Mouse (Mus musculus): Measurements from ENCODE around the gene Tmtc2. TPM values are rescaled to one million over a fixed set of nuclear protein-coding genes. Genes with fewer than 3 reads are reported as not detected.

Tmtc2 gene
- polyA plus RNA-seq, 1 experiment from 2014 or later: 7.8 TPM

DNA sequence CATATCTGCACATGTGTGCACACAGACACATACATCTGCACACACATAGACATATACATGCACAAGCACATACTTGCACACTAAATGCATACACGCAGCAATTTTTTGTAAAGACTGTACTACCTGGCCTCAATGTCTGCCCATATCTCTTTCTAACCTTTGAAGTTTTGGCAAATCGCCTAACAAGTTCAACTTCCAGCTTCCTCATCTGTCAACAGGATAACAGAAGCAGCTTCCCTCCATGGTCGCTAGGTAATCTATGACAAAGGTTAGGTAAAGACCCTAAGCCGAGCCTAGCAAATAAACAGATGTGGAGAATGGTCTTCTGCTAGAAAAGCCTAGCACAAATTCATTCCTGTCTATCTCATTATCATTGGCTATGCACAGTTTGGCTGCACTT, 37.3 kb downstream of the Tmtc2 start:
- DNase-seq (ENCODE audit: low spot score) (no peak), ATAC-seq (ENCODE audit: insufficient number of reproducible peaks, low FRiP score, low TSS enrichment, low read depth) (no peak)
- H3K9ac ChIP-seq (ENCODE audit: low read length): no peak overlapping the region
- H3K27ac ChIP-seq (replicated peaks; ENCODE audit: low read depth, low read length): no peak overlapping the region
- H3K4me1 ChIP-seq (ENCODE audit: control insufficient read depth, insufficient read depth, low read length): peaks cover 7% of the 10 kb centered on the region; the same call in 1 of the 2 replicates
- no peaks in the 10 kb centered on the region; the same call in 1 of the 2 replicates for H3K36me3 ChIP-seq (ENCODE audit: control insufficient read depth, insufficient read depth, low read length)
- 86% methylated on average over 4 of the region's 4 CpGs for WGBS
- no peak overlapping the region for H3K4me3 ChIP-seq (ENCODE audit: low read depth, low read length)
- no peaks in the 10 kb centered on the region for H3K9me3 ChIP-seq (ENCODE audit: control insufficient read depth, low read length)
- H3K4me2 ChIP-seq (ENCODE audit: low read depth, severe bottlenecking): no peak overlapping the region
- no peaks in the 10 kb centered on the region for H3K27me3 ChIP-seq (ENCODE audit: control insufficient read depth, insufficient read depth, low read length)

DNA sequence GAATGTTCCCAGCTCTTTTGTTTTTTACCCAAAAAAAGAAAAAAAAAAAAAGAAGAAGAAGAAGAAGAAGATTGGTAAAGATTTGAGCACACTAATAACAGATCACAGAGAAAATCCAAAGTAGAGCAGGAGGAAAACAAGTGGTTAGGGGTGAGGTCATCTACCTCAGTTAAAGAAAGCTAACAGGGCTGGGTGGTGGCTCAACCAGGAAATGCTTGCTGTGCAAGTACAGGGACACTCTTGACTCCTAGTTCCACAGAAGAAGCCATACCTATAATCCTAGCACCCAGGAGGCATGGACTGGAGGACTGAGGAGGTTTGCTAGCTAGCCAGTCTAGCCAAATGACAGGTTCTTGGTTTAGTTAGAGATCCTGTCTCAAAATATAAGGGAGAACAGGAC, 38.4 kb downstream of the Tmtc2 start:
- H3K27ac ChIP-seq (replicated peaks; ENCODE audit: low read depth, low read length): no peak overlapping the region
- no peak overlapping the region for H3K4me2 ChIP-seq (ENCODE audit: low read depth, severe bottlenecking)
- ATAC-seq (ENCODE audit: insufficient number of reproducible peaks, low FRiP score, low TSS enrichment, low read depth) (no peak), DNase-seq (ENCODE audit: low spot score) (no peak)
- no peaks in the 10 kb centered on the region for H3K27me3 ChIP-seq (ENCODE audit: control insufficient read depth, insufficient read depth, low read length)
- no peak overlapping the region for H3K4me3 ChIP-seq (ENCODE audit: low read depth, low read length)
- no peaks in the 10 kb centered on the region for H3K9me3 ChIP-seq (ENCODE audit: control insufficient read depth, low read length)
- H3K9ac ChIP-seq (ENCODE audit: low read length): no peak overlapping the region
- peaks cover 7% of the 10 kb centered on the region; the same call in 1 of the 2 replicates for H3K4me1 ChIP-seq (ENCODE audit: control insufficient read depth, insufficient read depth, low read length)
- H3K36me3 ChIP-seq (ENCODE audit: control insufficient read depth, insufficient read depth, low read length): no peaks in the 10 kb centered on the region; the same call in 1 of the 2 replicates

DNA sequence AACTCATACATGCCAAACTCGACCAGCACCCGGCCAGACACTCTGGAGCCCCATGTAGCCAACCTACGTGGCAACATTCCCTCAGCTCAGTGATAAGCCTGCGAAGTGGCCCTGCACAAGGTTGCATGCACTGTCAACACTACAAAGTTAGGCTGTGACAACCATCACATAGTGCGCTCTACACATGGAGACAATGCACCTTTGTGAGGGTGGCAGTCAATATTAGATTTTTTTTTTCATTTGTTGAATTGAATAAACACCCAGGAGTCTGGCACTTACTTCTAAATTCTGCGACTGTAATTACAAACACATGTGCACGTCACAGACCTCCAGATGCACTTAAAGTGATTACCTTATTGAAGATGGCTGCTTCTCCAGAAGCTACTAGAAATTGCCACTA, 41.5 kb downstream of the Tmtc2 start:
- H3K27me3 ChIP-seq (ENCODE audit: control insufficient read depth, insufficient read depth, low read length): no peaks in the 10 kb centered on the region
- DNase-seq (ENCODE audit: low spot score) (peak; percentile 54), ATAC-seq (ENCODE audit: insufficient number of reproducible peaks, low FRiP score, low TSS enrichment, low read depth) (peak; percentile 74)
- no peak overlapping the region for H3K9ac ChIP-seq (ENCODE audit: low read length)
- no peak overlapping the region for H3K4me2 ChIP-seq (ENCODE audit: low read depth, severe bottlenecking)
- 39% methylated on average over 7 of the region's 7 CpGs for WGBS
- H3K4me1 ChIP-seq (ENCODE audit: control insufficient read depth, insufficient read depth, low read length): peaks cover 7% of the 10 kb centered on the region; the same call in 1 of the 2 replicates
- no peak overlapping the region for H3K4me3 ChIP-seq (ENCODE audit: low read depth, low read length)
- H3K9me3 ChIP-seq (ENCODE audit: control insufficient read depth, low read length): no peaks in the 10 kb centered on the region
- H3K27ac ChIP-seq (replicated peaks; ENCODE audit: low read depth, low read length): no peak overlapping the region
- H3K36me3 ChIP-seq (ENCODE audit: control insufficient read depth, insufficient read depth, low read length): no peaks in the 10 kb centered on the region; the same call in 1 of the 2 replicates

DNA sequence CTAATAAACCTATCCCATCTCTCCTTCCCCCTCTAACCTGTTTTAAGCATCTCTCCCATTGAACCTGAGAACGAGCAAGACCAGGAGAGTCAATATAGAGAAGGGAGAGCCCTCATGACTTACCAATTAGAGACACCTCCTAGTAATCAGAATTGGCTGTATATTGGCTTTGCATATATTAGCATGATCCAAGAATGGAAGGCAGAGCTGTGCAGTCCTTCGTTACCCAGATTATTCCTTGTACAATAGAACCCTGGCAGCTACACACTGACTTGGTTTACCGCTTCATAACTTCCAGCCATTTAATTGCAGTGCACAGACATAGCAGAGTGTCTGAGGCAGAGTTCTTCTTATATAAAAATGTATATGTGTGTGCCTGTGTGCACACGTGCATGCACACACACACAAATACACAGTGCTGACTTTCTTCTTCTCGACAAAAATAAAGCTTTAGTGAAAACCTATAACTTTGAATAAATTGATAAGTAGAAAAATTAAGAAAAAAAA, 42.2 kb downstream of the Tmtc2 start:
- Histone ChIP-seq H3K36me3 (ENCODE audit: control insufficient read depth, insufficient read depth, low read length) (no peaks in the 10 kb centered on the region; the same call in 1 of the 2 replicates), H3K9me3 (ENCODE audit: control insufficient read depth, low read length) (no peaks in the 10 kb centered on the region), H3K27me3 (ENCODE audit: control insufficient read depth, insufficient read depth, low read length) (no peaks in the 10 kb centered on the region), H3K4me1 (ENCODE audit: control insufficient read depth, insufficient read depth, low read length) (peaks cover 7% of the 10 kb centered on the region; the same call in 1 of the 2 replicates), H3K4me3 (ENCODE audit: low read depth, low read length) (no peak overlapping the region), H3K9ac (ENCODE audit: low read length) (no peak overlapping the region), H3K4me2 (ENCODE audit: low read depth, severe bottlenecking) (no peak overlapping the region), H3K27ac (replicated peaks; ENCODE audit: low read depth, low read length) (no peak overlapping the region)
- no peak for DNase-seq (ENCODE audit: low spot score)
- no peak for ATAC-seq (ENCODE audit: insufficient number of reproducible peaks, low FRiP score, low TSS enrichment, low read depth)
- 86% methylated on average over 5 of the region's 5 CpGs for WGBS

DNA sequence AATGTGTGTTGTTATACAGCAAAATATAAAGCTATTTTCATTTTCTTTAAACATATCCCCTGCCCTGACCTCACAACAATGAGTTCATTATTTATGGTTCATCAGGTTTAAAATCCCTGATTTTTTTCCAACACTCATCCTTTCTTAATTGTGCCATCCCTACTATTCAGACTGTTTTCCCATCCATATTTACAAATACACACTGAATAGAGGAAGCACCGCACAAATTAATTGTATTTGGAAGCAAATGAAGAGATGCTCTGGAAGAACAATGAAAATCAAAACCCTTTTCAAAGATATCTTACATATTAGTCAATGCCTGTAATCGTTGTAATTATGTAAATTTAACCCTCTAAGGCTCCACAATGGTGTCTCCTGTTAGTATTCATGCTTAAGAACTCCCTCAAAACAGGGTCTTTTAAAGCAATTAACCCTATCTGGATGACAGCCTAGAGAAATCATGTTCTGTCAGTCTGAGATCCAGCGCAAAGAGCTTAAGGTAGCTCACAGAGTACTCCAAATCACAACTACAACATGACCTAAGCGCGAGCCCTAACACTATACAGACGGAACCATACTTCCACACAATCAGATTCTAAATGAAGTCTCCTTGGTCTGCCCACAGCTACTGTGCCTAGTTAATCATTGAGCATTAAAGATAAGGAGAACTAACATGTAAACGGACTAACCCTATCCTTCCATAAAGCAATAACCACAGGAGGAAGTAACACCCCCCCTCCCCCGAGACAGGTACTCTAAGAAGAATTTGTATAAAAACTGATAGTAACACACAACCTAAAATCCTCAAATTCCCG, 43.0 kb downstream of the Tmtc2 start:
- no peak overlapping the region for H3K27ac ChIP-seq (replicated peaks; ENCODE audit: low read depth, low read length)
- no peaks in the 10 kb centered on the region for H3K9me3 ChIP-seq (ENCODE audit: control insufficient read depth, low read length)
- peaks cover 7% of the 10 kb centered on the region; the same call in 1 of the 2 replicates for H3K4me1 ChIP-seq (ENCODE audit: control insufficient read depth, insufficient read depth, low read length)
- DNase-seq (ENCODE audit: low spot score) (no peak), ATAC-seq (ENCODE audit: insufficient number of reproducible peaks, low FRiP score, low TSS enrichment, low read depth) (no peak)
- no peaks in the 10 kb centered on the region for H3K27me3 ChIP-seq (ENCODE audit: control insufficient read depth, insufficient read depth, low read length)
- H3K4me2 ChIP-seq (ENCODE audit: low read depth, severe bottlenecking): no peak overlapping the region
- H3K4me3 ChIP-seq (ENCODE audit: low read depth, low read length): no peak overlapping the region
- no peaks in the 10 kb centered on the region; the same call in 1 of the 2 replicates for H3K36me3 ChIP-seq (ENCODE audit: control insufficient read depth, insufficient read depth, low read length)
- 87% methylated on average over 9 of the region's 9 CpGs for WGBS
- H3K9ac ChIP-seq (ENCODE audit: low read length): no peak overlapping the region

DNA sequence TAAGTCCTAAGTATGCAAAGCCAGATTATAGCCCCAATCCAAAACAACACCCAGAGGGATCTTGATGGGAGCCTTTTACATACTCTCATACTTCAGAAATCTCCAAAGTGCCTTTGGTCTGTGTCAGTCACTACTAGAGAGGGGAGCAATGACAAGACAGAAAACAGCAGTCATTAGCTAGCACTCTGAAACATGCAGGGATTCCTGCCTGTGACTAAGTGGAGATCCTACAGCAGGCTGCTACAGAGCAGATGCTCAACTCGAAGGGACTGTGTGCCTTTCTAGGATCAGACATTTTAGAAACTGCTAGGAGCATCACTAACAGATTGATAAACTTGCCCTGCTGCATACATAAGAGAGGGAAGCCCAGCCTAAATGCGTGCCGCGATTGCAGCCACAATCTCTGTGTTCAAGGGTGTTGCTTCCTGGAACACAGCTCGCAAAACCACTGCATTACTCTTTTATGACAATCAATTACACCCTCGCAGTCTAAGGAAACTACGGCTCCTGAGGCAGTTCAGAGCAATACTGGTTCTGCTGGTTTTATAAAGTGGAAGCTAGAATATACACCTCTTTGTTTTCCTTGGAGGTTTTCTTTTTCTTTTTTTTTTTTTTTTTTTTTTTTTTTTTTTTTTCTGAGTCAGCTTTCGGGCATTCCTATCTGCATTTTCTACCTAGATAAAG, 50.7 kb downstream of the Tmtc2 start:
- H3K9ac ChIP-seq (ENCODE audit: low read length): no peak overlapping the region
- H3K27me3 ChIP-seq (ENCODE audit: control insufficient read depth, insufficient read depth, low read length): no peaks in the 10 kb centered on the region
- peaks cover 9% of the 10 kb centered on the region for H3K4me1 ChIP-seq (ENCODE audit: control insufficient read depth, insufficient read depth, low read length)
- ATAC-seq (ENCODE audit: insufficient number of reproducible peaks, low FRiP score, low TSS enrichment, low read depth) (no peak), DNase-seq (ENCODE audit: low spot score) (peak; percentile 36)
- no peak overlapping the region for H3K4me2 ChIP-seq (ENCODE audit: low read depth, severe bottlenecking)
- no peaks in the 10 kb centered on the region for H3K36me3 ChIP-seq (ENCODE audit: control insufficient read depth, insufficient read depth, low read length)
- no peak overlapping the region for H3K4me3 ChIP-seq (ENCODE audit: low read depth, low read length)
- 25% methylated on average over 8 of the region's 8 CpGs for WGBS
- no peak overlapping the region for H3K27ac ChIP-seq (replicated peaks; ENCODE audit: low read depth, low read length)
- H3K9me3 ChIP-seq (ENCODE audit: control insufficient read depth, low read length): no peaks in the 10 kb centered on the region

DNA sequence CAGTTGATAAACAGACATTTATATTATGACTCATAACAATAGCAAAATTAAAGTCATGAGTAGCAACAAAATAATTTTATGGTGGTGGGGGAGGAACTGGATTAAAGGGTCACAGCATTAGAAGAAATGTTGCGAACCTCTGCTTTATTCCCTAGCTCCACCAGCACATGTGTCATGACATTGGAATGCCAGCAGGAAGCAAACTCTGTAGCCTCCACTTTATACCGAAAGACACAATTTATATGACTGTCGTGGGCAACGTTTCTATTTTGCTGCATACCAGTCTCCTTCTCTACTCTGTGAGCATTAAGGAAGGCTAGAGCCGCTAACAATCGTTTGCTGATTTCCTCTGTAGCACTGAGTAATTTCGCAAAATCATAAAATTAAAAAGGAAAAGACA, 51.8 kb downstream of the Tmtc2 start:
- no peaks in the 10 kb centered on the region for H3K27me3 ChIP-seq (ENCODE audit: control insufficient read depth, insufficient read depth, low read length)
- 66% methylated on average over 7 of the region's 7 CpGs for WGBS
- ATAC-seq (ENCODE audit: insufficient number of reproducible peaks, low FRiP score, low TSS enrichment, low read depth) (no peak), DNase-seq (ENCODE audit: low spot score) (no peak)
- H3K4me3 ChIP-seq (ENCODE audit: low read depth, low read length): no peak overlapping the region
- no peaks in the 10 kb centered on the region for H3K9me3 ChIP-seq (ENCODE audit: control insufficient read depth, low read length)
- no peak overlapping the region for H3K27ac ChIP-seq (replicated peaks; ENCODE audit: low read depth, low read length)
- peaks cover 9% of the 10 kb centered on the region for H3K4me1 ChIP-seq (ENCODE audit: control insufficient read depth, insufficient read depth, low read length)
- no peak overlapping the region for H3K4me2 ChIP-seq (ENCODE audit: low read depth, severe bottlenecking)
- no peak overlapping the region for H3K9ac ChIP-seq (ENCODE audit: low read length)
- H3K36me3 ChIP-seq (ENCODE audit: control insufficient read depth, insufficient read depth, low read length): no peaks in the 10 kb centered on the region

DNA sequence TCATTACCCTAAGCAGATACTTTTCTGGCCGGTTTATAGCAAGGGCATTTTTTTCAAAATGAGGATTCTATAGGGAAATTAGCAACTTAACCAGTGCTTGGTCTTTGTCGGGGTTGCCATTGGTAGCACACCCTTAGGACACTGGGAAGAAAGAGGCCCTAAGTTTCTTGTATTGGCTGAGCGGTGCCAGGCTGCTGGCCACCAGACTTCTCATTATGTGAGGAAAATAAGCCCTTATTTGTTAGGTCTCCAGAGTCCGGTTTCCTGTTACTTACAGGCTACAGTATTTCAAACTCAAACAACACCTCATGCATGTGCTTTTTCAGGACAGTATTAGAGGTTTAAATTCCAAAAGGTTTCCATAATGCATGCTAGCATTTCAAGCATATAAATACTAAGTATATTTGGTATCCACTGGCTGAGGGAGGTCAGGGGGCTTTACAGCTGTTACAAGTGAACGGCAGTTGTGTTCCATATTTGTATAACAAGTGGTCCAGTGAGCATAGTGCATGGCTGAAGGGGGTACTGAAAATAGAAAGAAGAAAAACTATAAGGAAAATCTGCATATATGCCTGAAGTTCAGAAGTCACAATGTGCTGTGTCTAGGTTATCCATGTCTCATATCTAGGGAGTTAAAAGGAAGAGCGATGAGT, 55.0 kb downstream of the Tmtc2 start:
- H3K36me3 ChIP-seq (ENCODE audit: control insufficient read depth, insufficient read depth, low read length): no peaks in the 10 kb centered on the region
- 74% methylated on average over 6 of the region's 6 CpGs for WGBS
- H3K27me3 ChIP-seq (ENCODE audit: control insufficient read depth, insufficient read depth, low read length): no peaks in the 10 kb centered on the region
- no peak overlapping the region for H3K27ac ChIP-seq (replicated peaks; ENCODE audit: low read depth, low read length)
- H3K4me3 ChIP-seq (ENCODE audit: low read depth, low read length): no peak overlapping the region
- H3K4me2 ChIP-seq (ENCODE audit: low read depth, severe bottlenecking): no peak overlapping the region
- peaks cover 8% of the 10 kb centered on the region for H3K4me1 ChIP-seq (ENCODE audit: control insufficient read depth, insufficient read depth, low read length)
- H3K9me3 ChIP-seq (ENCODE audit: control insufficient read depth, low read length): no peaks in the 10 kb centered on the region
- no peak for DNase-seq (ENCODE audit: low spot score)
- no peak for ATAC-seq (ENCODE audit: insufficient number of reproducible peaks, low FRiP score, low TSS enrichment, low read depth)
- no peak overlapping the region for H3K9ac ChIP-seq (ENCODE audit: low read length)
